Mouse (Mus musculus) c-Kit-positive CD71-positive TER-119-negative erythroid progenitor cells, embryonic 14.5 days (primary cell): ENCODE measurements around the gene Wscd1.

ENCODE experiments used
- DNase-seq: peaks from one replicate; pipeline ENCODE4 v3.0.0-alpha.2; 2013; ENCODE audit warnings: low read depth

Gene Wscd1

GRCm38 (mm10) chr11:71824971-71825370 is 75.3 kb downstream of the Wscd1 start:
- DNase-seq, result no peak
